Mouse (Mus musculus): ENCODE measurements at regions not wholly inside any gene's neighbourhood (a gene's known extent, or its start where the extent isn't known, plus 50 kb on each side); places are given as distances from the start of the nearest gene placed in this dataset.

- TF ChIP-seq CTCF (IDR thresholded peaks at IDR 0.05; ENCODE audit: low read depth) = no peak
Measured at GRCm38 (mm10) chr5:126703516-126704282, 537.9 kb upstream of the Tmem132c start.

DNA sequence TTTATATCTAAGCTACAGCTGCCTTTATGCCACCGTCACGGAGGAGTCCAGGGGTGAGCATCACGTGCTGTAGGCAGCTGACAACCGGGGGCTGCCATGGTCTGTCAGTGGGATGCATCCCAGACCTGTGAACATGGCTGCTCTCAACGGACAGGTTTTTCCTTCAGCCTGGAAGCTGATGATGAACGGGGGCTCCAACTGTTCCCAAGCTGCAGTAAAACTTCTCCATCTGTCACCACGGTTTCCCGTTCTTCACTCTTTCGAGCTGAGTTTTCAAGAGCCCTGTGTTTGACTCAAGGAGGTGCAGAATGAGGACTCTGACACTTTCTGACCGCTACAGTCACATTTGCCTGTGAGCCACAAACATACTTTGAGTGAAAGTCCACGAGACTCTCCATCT lies 535.7 kb upstream of the Tmem132c start:
- WGBS = 58% methylated on average over 11 of the region's 11 CpGs
- H3K27ac ChIP-seq = no peak overlapping the region
- no peaks in the 10 kb centered on the region for H3K9me3 ChIP-seq (replicated peaks; ENCODE audit: low read length)
- no peak for TF ChIP-seq CTCF (IDR thresholded peaks at IDR 0.05; ENCODE audit: low read depth)
- no peaks in the 10 kb centered on the region for H3K27me3 ChIP-seq (ENCODE audit: insufficient read depth, low read length)
- H3K4me2 ChIP-seq (ENCODE audit: low read length) = no peak overlapping the region
- no peak for ATAC-seq (replicated peaks; ENCODE audit: low FRiP score, low read depth)
- H3K36me3 ChIP-seq (ENCODE audit: insufficient read depth, low read length) = no peaks in the 10 kb centered on the region
- no peak for DNase-seq (ENCODE audit: low spot score)
- no peaks in the 10 kb centered on the region for H3K4me1 ChIP-seq (replicated peaks; ENCODE audit: insufficient read depth, low read length)
- no peak overlapping the region for H3K9ac ChIP-seq (ENCODE audit: low read depth, low read length)
- no peak overlapping the region for H3K4me3 ChIP-seq (replicated peaks; ENCODE audit: low read depth, low read length)

More at GRCm38 (mm10) chr5:126703516-126704282, 537.9 kb upstream of the Tmem132c start:
- Histone ChIP-seq H3K9ac (ENCODE audit: low read depth, low read length) (no peak overlapping the region), H3K9me3 (replicated peaks; ENCODE audit: low read length) (no peaks in the 10 kb centered on the region), H3K36me3 (ENCODE audit: insufficient read depth, low read length) (no peaks in the 10 kb centered on the region), H3K4me1 (replicated peaks; ENCODE audit: insufficient read depth, low read length) (no peaks in the 10 kb centered on the region), H3K4me3 (replicated peaks; ENCODE audit: low read depth, low read length) (no peak overlapping the region), H3K27me3 (ENCODE audit: insufficient read depth, low read length) (no peaks in the 10 kb centered on the region), H3K4me2 (ENCODE audit: low read length) (no peak overlapping the region), H3K27ac (no peak overlapping the region)
- WGBS = 19% methylated on average over 8 of the region's 8 CpGs
- DNase-seq (ENCODE audit: low spot score) (peak; percentile 61), ATAC-seq (replicated peaks; ENCODE audit: low FRiP score, low read depth) (peak; percentile 77)

GRCm38 (mm10) chr5:126706701-126707100 lies 534.9 kb upstream of the Tmem132c start:
- H3K4me2 ChIP-seq (ENCODE audit: low read length) = no peak overlapping the region
- DNase-seq (ENCODE audit: low spot score) (no peak), ATAC-seq (replicated peaks; ENCODE audit: low FRiP score, low read depth) (no peak)
- WGBS = 75% methylated on average over 4 of the region's 4 CpGs
- H3K36me3 ChIP-seq (ENCODE audit: insufficient read depth, low read length) = no peaks in the 10 kb centered on the region
- no peak for TF ChIP-seq CTCF (IDR thresholded peaks at IDR 0.05; ENCODE audit: low read depth)
- no peaks in the 10 kb centered on the region for H3K4me1 ChIP-seq (replicated peaks; ENCODE audit: insufficient read depth, low read length)
- no peak overlapping the region for H3K9ac ChIP-seq (ENCODE audit: low read depth, low read length)
- H3K4me3 ChIP-seq (replicated peaks; ENCODE audit: low read depth, low read length) = no peak overlapping the region
- H3K27me3 ChIP-seq (ENCODE audit: insufficient read depth, low read length) = no peaks in the 10 kb centered on the region
- no peaks in the 10 kb centered on the region for H3K9me3 ChIP-seq (replicated peaks; ENCODE audit: low read length)
- no peak overlapping the region for H3K27ac ChIP-seq

DNA sequence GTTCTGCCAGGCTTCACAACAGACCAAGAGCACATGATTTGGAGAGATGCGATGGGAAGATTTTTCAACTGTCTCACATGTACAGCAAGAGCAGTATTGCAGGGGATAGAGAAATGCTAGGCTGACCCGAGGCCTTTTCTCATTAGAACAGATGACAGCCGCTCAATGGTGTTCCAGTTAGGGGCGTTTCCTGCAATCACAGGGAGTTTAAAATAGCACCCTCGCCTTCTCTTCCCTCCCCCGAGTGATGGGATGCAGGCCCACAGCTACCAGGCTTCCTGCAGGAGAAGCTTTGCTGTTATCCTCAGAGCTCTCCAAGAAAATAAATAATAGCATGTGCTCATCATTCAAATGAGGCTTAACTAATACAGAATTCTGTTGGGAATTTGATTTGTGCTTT lies 526.9 kb upstream of the Tmem132c start:
- Histone ChIP-seq H3K4me3 (replicated peaks; ENCODE audit: low read depth, low read length) (no peak overlapping the region), H3K9ac (ENCODE audit: low read depth, low read length) (no peak overlapping the region), H3K36me3 (ENCODE audit: insufficient read depth, low read length) (no peaks in the 10 kb centered on the region), H3K4me2 (ENCODE audit: low read length) (no peak overlapping the region), H3K9me3 (replicated peaks; ENCODE audit: low read length) (no peaks in the 10 kb centered on the region), H3K4me1 (replicated peaks; ENCODE audit: insufficient read depth, low read length) (no peaks in the 10 kb centered on the region), H3K27ac (no peak overlapping the region), H3K27me3 (ENCODE audit: insufficient read depth, low read length) (no peaks in the 10 kb centered on the region)
- TF ChIP-seq CTCF (IDR thresholded peaks at IDR 0.05; ENCODE audit: low read depth) = no peak
- WGBS = 26% methylated on average over 6 of the region's 6 CpGs
- ATAC-seq (replicated peaks; ENCODE audit: low FRiP score, low read depth) = no peak
- DNase-seq (ENCODE audit: low spot score) = no peak

- WGBS = 94% methylated on average over 2 of the region's 2 CpGs
- H3K4me3 ChIP-seq (replicated peaks; ENCODE audit: low read depth, low read length) = no peak overlapping the region
- H3K27ac ChIP-seq = no peak overlapping the region
- no peaks in the 10 kb centered on the region for H3K27me3 ChIP-seq (ENCODE audit: insufficient read depth, low read length)
- H3K4me2 ChIP-seq (ENCODE audit: low read length) = no peak overlapping the region
- no peaks in the 10 kb centered on the region for H3K9me3 ChIP-seq (replicated peaks; ENCODE audit: low read length)
- H3K9ac ChIP-seq (ENCODE audit: low read depth, low read length) = no peak overlapping the region
- no peak for DNase-seq (ENCODE audit: low spot score)
- H3K4me1 ChIP-seq (replicated peaks; ENCODE audit: insufficient read depth, low read length) = no peaks in the 10 kb centered on the region
- no peak for TF ChIP-seq CTCF (IDR thresholded peaks at IDR 0.05; ENCODE audit: low read depth)
- no peaks in the 10 kb centered on the region for H3K36me3 ChIP-seq (ENCODE audit: insufficient read depth, low read length)
- ATAC-seq (replicated peaks; ENCODE audit: low FRiP score, low read depth) = no peak
Measured at GRCm38 (mm10) chr5:126718421-126718820, 523.2 kb upstream of the Tmem132c start.

DNA sequence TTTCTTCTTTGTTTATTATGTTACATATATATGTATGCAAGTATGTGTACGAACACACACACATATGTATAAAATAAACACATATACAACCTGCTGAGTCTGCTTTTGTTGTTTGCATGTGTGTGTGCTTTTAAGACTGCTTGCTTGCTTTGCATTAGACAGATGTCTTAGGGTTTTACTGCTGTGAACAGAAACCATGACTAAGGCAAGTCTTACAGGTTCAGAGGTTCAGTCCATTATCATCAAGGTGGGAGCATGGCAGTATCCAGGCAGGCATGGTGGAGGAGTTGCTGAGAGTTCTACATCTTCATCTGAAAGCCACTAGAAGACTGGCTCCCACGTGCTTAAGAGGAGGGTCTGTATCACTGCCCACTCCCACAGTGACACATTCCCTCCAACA lies 520.3 kb upstream of the Tmem132c start:
- H3K9me3 ChIP-seq (replicated peaks; ENCODE audit: low read length) = no peaks in the 10 kb centered on the region
- no peak for ATAC-seq (replicated peaks; ENCODE audit: low FRiP score, low read depth)

More for the DNA sequence above, 520.3 kb upstream of the Tmem132c start:
- no peak for TF ChIP-seq CTCF (IDR thresholded peaks at IDR 0.05; ENCODE audit: low read depth)
- Histone ChIP-seq H3K27me3 (ENCODE audit: insufficient read depth, low read length) (no peaks in the 10 kb centered on the region), H3K4me3 (replicated peaks; ENCODE audit: low read depth, low read length) (no peak overlapping the region), H3K27ac (no peak overlapping the region), H3K36me3 (ENCODE audit: insufficient read depth, low read length) (no peaks in the 10 kb centered on the region), H3K9ac (ENCODE audit: low read depth, low read length) (no peak overlapping the region), H3K4me1 (replicated peaks; ENCODE audit: insufficient read depth, low read length) (no peaks in the 10 kb centered on the region), H3K4me2 (ENCODE audit: low read length) (no peak overlapping the region)
- 73% methylated on average over 2 of the region's 2 CpGs for WGBS
- DNase-seq (ENCODE audit: low spot score) = no peak
